Mouse (Mus musculus): ENCODE data around the gene Defb25. TPM values are rescaled to one million over a fixed set of nuclear protein-coding genes. Genes with fewer than 3 reads are reported as not detected.

Defb25 gene
- polyA plus RNA-seq, 1 experiment from 2014 or later, result not detected

DNA sequence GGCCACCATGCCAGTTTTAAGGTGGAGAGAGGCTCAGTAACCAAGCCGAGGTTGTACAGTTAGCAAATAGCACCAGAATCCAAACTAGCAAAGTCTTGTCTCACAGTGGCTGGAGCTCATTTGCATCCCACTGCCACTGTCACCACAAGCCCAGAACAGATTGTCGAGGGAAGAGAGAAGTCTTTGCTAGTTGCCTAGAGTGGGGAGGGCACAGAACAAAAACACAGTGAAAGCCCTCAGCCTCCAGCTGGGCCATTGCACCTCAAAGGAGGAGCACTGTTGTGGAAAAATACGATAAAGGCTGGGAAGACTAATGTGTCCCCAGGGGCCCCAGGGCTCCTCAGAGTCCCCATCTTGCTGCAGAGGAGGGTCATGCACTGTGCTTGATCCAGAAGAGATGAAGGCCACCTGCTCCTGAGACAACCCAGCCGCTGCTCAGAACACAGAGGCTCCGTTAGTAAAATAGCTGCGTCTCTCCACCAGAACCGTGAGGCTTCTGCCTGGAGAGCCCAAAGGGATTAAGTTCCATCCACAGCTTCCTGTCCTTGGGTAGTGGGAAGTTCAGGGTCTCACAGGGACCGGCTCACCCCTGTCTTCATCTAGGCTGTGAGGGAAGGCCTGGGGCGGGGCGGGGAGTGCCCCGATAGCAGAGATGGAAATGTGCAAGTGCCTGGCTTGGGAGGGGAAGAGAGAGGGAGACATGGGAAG lies 16.7 kb upstream of the Defb25 start:
- Histone ChIP-seq H3K9ac (replicated peaks) (no peak overlapping the region), H3K36me3 (no peaks in the 10 kb centered on the region), H3K27me3 (no peaks in the 10 kb centered on the region), H3K4me2 (replicated peaks) (no peak overlapping the region), H3K4me1 (replicated peaks) (peaks cover 14% of the 10 kb centered on the region), H3K9me3 (no peaks in the 10 kb centered on the region), H3K4me3 (replicated peaks) (no peak overlapping the region), H3K27ac (peak overlapping the region; percentile 56)
- WGBS, result 16% methylated on average over 11 of the region's 11 CpGs
- ATAC-seq, result no peak

DNA sequence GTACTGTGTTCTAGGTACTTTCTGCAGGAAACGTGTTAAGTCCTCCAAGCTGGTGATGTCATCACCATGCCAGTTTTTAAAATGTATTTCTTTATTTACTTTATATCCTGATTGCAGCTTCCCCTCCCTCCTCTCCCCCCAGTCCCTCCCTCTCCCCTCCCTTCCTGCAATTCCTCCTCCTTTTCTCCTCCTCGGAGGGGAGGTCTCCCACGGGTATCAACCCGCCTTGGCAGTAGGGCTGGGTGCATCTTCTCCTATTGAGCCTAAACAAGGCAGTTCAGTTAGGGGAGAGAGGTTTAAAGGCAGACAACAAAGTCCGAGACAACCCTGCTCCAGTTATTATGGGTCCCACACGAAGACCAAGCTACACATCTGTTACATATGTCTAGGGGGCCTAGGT lies 16.0 kb upstream of the Defb25 start:
- H3K36me3 ChIP-seq, result no peaks in the 10 kb centered on the region
- no peak overlapping the region for H3K4me2 ChIP-seq (replicated peaks)
- H3K9me3 ChIP-seq, result no peaks in the 10 kb centered on the region
- no peak overlapping the region for H3K4me3 ChIP-seq (replicated peaks)
- 61% methylated on average over 6 of the region's 6 CpGs for WGBS
- peaks cover 14% of the 10 kb centered on the region for H3K4me1 ChIP-seq (replicated peaks)
- no peaks in the 10 kb centered on the region for H3K27me3 ChIP-seq
- ATAC-seq, result no peak
- no peak overlapping the region for H3K27ac ChIP-seq
- H3K9ac ChIP-seq (replicated peaks), result no peak overlapping the region

DNA sequence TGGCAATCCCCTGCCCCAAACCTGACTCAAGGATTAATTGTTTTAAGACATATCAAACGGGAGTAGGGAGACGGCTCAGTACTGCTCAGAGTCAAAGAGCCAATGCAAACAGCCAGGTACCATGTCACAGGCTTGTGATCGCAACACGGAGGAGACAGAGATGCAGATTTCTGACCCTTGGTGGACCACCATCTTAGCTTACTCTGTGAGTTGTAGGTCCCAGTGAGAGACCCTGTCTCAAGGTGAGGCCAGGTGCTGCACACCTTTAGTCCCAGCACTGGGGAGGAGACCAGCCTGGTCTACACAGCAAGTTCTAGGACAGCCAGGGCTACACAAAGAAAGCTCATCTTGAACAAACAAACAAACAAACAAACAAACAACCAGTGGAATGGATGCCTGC lies 14.5 kb upstream of the Defb25 start:
- H3K9ac ChIP-seq (replicated peaks), result no peak overlapping the region
- WGBS, result 90% methylated on average over 4 of the region's 4 CpGs
- peaks cover 18% of the 10 kb centered on the region for H3K4me1 ChIP-seq (replicated peaks)
- no peak overlapping the region for H3K4me2 ChIP-seq (replicated peaks)
- H3K27ac ChIP-seq, result no peak overlapping the region
- H3K27me3 ChIP-seq, result no peaks in the 10 kb centered on the region
- H3K9me3 ChIP-seq, result no peaks in the 10 kb centered on the region
- ATAC-seq, result no peak
- H3K4me3 ChIP-seq (replicated peaks), result no peak overlapping the region
- no peaks in the 10 kb centered on the region for H3K36me3 ChIP-seq

DNA sequence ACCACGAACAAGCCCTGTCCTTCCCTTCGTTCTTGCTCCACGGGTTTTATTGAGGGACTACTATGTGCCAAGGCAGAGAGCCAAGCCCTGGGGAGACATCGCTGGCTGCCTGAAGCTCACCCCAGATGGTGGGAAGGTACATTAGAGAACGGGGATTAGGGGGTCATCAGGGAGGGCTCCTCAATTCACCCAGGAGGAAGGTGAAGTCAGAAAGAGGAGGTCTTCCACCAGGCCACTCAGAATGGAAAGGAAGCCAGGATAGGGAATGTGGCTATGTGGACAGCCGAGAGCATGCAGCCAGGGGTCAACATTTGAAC lies 14.1 kb upstream of the Defb25 start:
- H3K4me1 ChIP-seq (replicated peaks), result peaks cover 18% of the 10 kb centered on the region
- H3K36me3 ChIP-seq, result no peaks in the 10 kb centered on the region
- no peak overlapping the region for H3K4me3 ChIP-seq (replicated peaks)
- 87% methylated on average over 6 of the region's 6 CpGs for WGBS
- no peak overlapping the region for H3K9ac ChIP-seq (replicated peaks)
- ATAC-seq, result no peak
- H3K9me3 ChIP-seq, result no peaks in the 10 kb centered on the region
- H3K4me2 ChIP-seq (replicated peaks), result no peak overlapping the region
- H3K27me3 ChIP-seq, result no peaks in the 10 kb centered on the region
- no peak overlapping the region for H3K27ac ChIP-seq

DNA sequence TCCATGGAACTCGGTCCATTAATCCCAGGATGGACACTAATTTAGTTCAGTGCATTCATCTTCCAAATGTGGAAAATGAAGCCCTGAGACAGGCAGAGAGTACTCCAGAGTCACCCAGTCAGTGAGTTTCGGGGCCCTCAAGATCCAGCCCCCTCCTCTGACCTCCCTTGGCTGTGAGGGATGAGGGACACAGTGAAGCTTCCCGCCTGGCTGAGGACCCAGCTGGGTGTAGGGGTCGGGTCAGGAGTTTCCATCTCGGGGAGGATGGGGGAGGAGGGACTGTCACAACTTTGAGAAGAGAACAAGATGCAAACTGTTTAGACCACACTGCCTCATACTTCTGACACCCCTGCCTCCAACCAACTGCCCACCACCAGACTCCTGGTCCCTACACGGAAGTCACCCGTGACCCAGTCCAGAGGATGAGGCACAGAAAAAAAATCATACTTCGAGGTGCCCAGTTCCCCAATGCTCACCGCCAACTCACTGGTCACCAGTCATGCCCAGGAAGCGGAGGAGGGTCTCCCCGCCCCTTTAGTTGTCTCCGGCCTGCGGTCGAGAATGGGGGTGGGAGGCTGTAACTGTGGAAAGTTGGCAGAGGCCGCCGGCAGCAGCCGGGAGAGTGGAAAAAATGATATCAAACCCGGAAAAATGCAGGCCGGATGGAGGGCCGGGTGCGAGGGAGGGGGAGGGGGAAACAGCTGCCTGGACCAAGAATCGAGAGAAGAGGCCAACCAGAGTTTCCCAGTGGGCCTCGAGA lies 13.6 kb upstream of the Defb25 start:
- Histone ChIP-seq H3K27ac (no peak overlapping the region), H3K9me3 (no peaks in the 10 kb centered on the region), H3K36me3 (no peaks in the 10 kb centered on the region), H3K27me3 (no peaks in the 10 kb centered on the region), H3K4me2 (replicated peaks) (no peak overlapping the region), H3K9ac (replicated peaks) (no peak overlapping the region), H3K4me3 (replicated peaks) (no peak overlapping the region), H3K4me1 (replicated peaks) (peaks cover 18% of the 10 kb centered on the region)
- no peak for ATAC-seq
- 76% methylated on average over 23 of the region's 23 CpGs for WGBS

DNA sequence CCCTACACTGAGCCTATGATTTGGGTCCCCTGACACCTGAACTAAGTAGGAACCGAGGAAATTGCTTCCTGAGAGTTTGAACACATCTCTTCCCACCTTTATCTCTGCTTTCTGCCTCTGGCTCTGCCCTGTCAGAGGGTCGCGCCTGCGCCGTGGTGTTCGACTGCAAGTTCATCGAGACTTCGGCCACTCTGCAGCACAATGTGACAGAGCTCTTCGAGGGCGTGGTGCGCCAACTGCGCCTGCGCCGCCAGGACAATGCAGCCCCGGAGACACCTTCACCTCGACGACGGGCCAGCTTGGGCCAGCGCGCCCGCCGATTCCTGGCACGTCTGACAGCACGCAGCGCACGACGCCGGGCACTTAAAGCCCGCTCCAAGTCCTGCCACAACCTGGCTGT lies 11.5 kb upstream of the Defb25 start:
- H3K9ac ChIP-seq (replicated peaks), result no peak overlapping the region
- no peak overlapping the region for H3K4me3 ChIP-seq (replicated peaks)
- no peak overlapping the region for H3K27ac ChIP-seq
- 76% methylated on average over 29 of the region's 29 CpGs for WGBS
- no peak overlapping the region for H3K4me2 ChIP-seq (replicated peaks)
- H3K9me3 ChIP-seq, result no peaks in the 10 kb centered on the region
- no peak for ATAC-seq
- 0 out of 2 replicates have a peak, but pooled peaks cover 6% of the 10 kb centered on the region for H3K27me3 ChIP-seq
- peaks cover 9% of the 10 kb centered on the region for H3K4me1 ChIP-seq (replicated peaks)
- no peaks in the 10 kb centered on the region for H3K36me3 ChIP-seq

DNA sequence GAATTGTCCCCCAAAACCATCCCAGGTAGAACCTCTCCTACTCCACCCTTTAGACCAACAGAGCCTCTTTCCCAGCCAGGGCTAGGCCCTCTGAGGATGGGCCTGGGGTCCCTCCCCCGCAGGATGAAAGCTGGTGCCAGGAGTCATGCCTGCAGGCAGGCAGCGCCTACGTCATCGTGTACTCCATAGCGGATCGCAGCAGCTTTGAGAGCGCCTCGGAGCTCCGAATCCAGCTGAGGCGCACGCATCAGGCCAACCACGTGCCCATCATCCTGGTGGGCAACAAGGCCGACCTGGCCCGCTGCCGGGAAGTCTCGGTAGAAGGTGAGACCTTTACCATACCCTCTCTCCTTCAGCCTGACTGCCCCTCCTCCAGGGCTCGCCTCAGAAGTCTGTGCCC lies 10.5 kb upstream of the Defb25 start:
- Histone ChIP-seq H3K9me3 (no peaks in the 10 kb centered on the region), H3K27me3 (peaks cover 15% of the 10 kb centered on the region), H3K36me3 (no peaks in the 10 kb centered on the region), H3K4me1 (replicated peaks) (peaks cover 5% of the 10 kb centered on the region), H3K27ac (no peak overlapping the region), H3K4me2 (replicated peaks) (peak overlapping the region; percentile 19), H3K4me3 (replicated peaks) (no peak overlapping the region), H3K9ac (replicated peaks) (no peak overlapping the region; the same call in 1 of the 2 replicates)
- no peak for ATAC-seq
- 43% methylated on average over 17 of the region's 17 CpGs for WGBS

DNA sequence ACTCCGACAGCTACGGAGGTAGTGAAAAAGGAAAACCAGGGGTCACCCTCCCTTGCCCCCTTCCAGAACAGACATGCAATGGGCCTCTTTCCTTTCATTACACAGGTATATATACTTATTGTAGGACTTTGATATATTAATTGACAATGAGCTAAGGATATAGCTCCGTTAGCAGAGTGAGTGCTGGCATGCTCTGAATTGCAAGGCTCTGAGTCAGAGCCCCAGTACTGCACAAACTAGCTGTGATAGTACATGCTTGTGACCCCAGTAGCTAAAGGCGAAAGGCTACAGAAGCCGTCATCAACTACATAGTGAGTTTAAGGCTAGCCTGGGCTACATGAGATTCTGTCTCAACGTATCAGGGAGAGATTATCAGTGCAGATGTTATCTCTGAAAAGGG lies 7.1 kb upstream of the Defb25 start:
- no peak for ATAC-seq
- WGBS, result 90% methylated on average over 6 of the region's 6 CpGs

DNA sequence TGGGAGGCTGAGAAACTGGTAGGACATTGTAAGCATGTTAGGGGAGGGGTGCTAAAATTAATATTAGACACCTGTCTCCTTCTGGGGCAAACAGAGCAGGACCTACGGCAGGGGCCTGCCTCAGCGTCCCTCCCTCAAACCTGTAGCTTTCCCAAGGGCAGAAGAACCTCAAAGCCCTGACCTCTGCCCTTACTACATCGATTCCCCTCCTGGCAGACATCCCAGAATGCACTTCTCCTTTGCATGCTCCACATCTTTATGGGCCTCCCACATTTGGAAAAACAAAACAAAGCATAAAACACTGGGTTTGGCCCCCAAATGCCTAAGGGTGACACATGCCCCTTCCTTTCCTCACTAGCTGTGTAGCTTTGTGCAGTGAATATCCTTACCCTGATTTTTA lies 6.4 kb upstream of the Defb25 start:
- peaks cover 43% of the 10 kb centered on the region for H3K27me3 ChIP-seq
- H3K4me2 ChIP-seq (replicated peaks), result no peak overlapping the region
- peaks cover 30% of the 10 kb centered on the region for H3K4me1 ChIP-seq (replicated peaks)
- 66% methylated on average over 3 of the region's 3 CpGs for WGBS
- no peak overlapping the region for H3K27ac ChIP-seq
- H3K9ac ChIP-seq (replicated peaks), result no peak overlapping the region
- H3K36me3 ChIP-seq, result no peaks in the 10 kb centered on the region
- no peak overlapping the region for H3K4me3 ChIP-seq (replicated peaks)
- ATAC-seq, result no peak
- no peaks in the 10 kb centered on the region for H3K9me3 ChIP-seq

More for the DNA sequence above, 7.1 kb upstream of the Defb25 start:
- H3K4me2 ChIP-seq (replicated peaks), result no peak overlapping the region
- no peaks in the 10 kb centered on the region for H3K9me3 ChIP-seq
- H3K27ac ChIP-seq, result no peak overlapping the region
- H3K4me1 ChIP-seq (replicated peaks), result peaks cover 30% of the 10 kb centered on the region
- H3K9ac ChIP-seq (replicated peaks), result no peak overlapping the region
- H3K27me3 ChIP-seq, result peaks cover 43% of the 10 kb centered on the region
- no peaks in the 10 kb centered on the region for H3K36me3 ChIP-seq
- H3K4me3 ChIP-seq (replicated peaks), result no peak overlapping the region

DNA sequence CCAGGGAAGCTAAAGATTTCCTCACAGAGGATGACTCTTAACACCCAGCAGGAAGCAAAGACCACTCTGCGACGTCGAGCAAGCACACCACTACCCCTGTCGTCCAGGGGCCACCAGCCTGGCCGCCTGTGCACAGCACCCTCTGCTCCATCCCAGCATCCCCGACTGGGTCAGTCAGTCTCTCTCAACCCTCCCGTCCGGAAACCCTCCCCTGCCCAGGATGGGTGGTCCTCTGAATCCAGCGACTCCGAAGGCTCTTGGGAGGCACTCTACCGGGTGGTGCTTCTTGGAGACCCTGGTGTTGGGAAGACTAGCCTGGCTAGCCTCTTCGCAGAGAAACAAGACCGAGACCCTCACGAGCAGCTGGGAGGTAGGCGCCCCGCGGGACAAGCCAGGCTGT lies 5.2 kb upstream of the Defb25 start:
- no peaks in the 10 kb centered on the region for H3K36me3 ChIP-seq
- H3K4me3 ChIP-seq (replicated peaks), result no peak overlapping the region
- H3K4me2 ChIP-seq (replicated peaks), result no peak overlapping the region
- no peak overlapping the region for H3K9ac ChIP-seq (replicated peaks)
- H3K4me1 ChIP-seq (replicated peaks), result peaks cover 25% of the 10 kb centered on the region
- H3K27me3 ChIP-seq, result peaks cover 43% of the 10 kb centered on the region
- no peak overlapping the region for H3K27ac ChIP-seq
- no peak for ATAC-seq
- WGBS, result 42% methylated on average over 17 of the region's 17 CpGs
- no peaks in the 10 kb centered on the region for H3K9me3 ChIP-seq

DNA sequence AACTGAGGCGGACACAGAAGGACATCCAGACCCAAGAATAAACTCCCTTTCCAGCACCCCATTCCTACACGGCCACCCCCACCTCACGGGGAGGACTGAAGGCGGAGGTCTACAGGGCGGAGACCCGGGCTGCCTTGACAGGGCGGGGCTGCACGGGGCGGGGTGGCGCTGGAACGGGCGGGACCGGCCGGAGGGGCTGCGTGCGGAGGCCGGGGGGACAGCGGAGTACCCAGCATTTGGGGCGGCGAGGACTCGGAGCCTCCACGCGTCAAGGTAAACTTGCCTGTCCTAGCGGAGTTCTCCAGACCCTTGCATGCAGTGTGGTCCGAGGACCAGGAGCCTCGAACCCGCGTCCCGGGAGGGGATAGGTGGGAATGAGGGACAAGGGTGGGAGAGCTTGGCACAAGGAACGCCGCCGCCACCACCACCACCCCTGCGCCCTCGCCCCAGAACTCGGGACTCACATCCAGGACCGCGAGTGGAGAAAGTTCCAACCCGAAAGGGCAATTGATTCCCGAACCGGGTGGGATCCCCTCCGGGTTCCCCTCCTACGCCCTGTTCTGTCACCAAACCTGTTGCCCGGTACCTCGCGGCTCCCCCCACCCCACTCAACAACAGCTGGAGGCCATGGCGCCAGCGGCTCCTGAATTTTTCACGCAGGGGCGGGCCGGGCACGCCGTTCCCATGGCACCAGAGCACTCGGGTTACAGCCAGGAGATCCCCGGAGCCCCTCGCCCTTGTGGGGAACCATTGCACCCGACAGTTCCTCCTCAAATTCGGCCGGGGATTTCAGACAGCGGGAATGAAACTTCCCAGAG lies 4.1 kb upstream of the Defb25 start, which contains the start of gene Rem1:
Gene Rem1 (plus strand): TSS at position 178 of the 818 bp plus-strand sequence.
- Histone ChIP-seq H3K9ac (replicated peaks) (peak within 1 kb of the TSS; percentile 46; the same call in 1 of the 2 replicates), H3K4me3 (replicated peaks) (peak within 1 kb of the TSS; percentile 28), H3K9me3 (no peaks in the 10 kb centered on the region), H3K4me2 (replicated peaks) (peak within 1 kb of the TSS; percentile 52), H3K27me3 (peaks cover 43% of the 10 kb centered on the region), H3K36me3 (no peaks in the 10 kb centered on the region), H3K4me1 (replicated peaks) (peaks cover 25% of the 10 kb centered on the region), H3K27ac (no peak within 1 kb of the TSS)
- 2% methylated on average over 59 of the region's 59 CpGs for WGBS
- peak; percentile 22; the same call in 1 of the 2 replicates for ATAC-seq

DNA sequence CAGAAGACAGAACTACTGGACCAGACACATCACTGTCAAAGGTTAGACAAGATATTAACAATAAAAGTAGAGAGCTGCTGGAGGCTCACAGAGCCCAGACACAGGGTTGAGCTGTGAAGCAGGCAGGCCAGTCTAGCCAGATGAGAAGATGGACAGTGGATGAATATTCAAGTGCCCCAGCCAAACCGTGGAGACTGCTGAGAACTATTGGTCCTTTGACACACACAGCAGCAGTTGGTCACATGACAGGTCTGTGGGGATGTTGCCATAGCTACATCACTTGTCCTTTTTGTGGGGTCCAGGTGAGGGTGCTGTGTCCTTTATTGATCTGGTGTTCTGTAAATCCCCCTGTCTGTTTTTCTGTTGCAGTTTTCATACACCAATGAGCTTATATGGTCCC lies 2.4 kb upstream of the Defb25 start:
- no peak overlapping the region for H3K27ac ChIP-seq
- no peaks in the 10 kb centered on the region for H3K36me3 ChIP-seq
- H3K9ac ChIP-seq (replicated peaks), result no peak overlapping the region
- 4% methylated on average over 1 of the region's 1 CpGs for WGBS
- H3K4me3 ChIP-seq (replicated peaks), result no peak overlapping the region
- H3K9me3 ChIP-seq, result no peaks in the 10 kb centered on the region
- no peak overlapping the region for H3K4me2 ChIP-seq (replicated peaks)
- H3K27me3 ChIP-seq, result peaks cover 43% of the 10 kb centered on the region
- H3K4me1 ChIP-seq (replicated peaks), result peaks cover 25% of the 10 kb centered on the region
- ATAC-seq, result peak; percentile 69

Data from midbrain, embryonic 13.5 days (tissue).